Mouse (Mus musculus) macrophage (primary cell): ENCODE measurements around the gene Slc25a34. TPM values are rescaled to one million over a fixed set of nuclear protein-coding genes. Genes with fewer than 3 reads are reported as not detected.

Experiments
- H3K27ac ChIP-seq: fragments of 350-480 bp; formaldehyde crosslinking; 2 replicates; pipeline ENCODE4 v1.9.0; 2021
- H3K36me3 ChIP-seq: fragments of 350-480 bp; formaldehyde crosslinking; 2 replicates; pipeline ENCODE4 v1.9.0; 2021; ENCODE audit errors: inconsistent target
- H3K4me3 ChIP-seq: fragments of 350-480 bp; formaldehyde crosslinking; 2 replicates; pipeline ENCODE4 v1.9.0; 2021; ENCODE audit errors: inconsistent target
- H3K79me2 ChIP-seq: fragments of 350-480 bp; formaldehyde crosslinking; 2 replicates; pipeline ENCODE4 v1.9.0; 2021; ENCODE audit errors: inconsistent target
- WGBS: methylation state at CpG from one replicate; pipeline ENCODE4 v1.1.7; 2026; ENCODE audit warnings: inconsistent platforms; ENCODE audit not compliant: missing documents; 5-methylcytosine and 5-hydroxymethylcytosine counted together
- polyA plus RNA-seq: library from polyadenylated mRNA; stranded (reverse); fragments of 250-400 nt; gene quantifications from 3 replicates; pipeline ENCODE4 v1.2.4, GENCODE M21; 2018; ENCODE audit warnings: inconsistent platforms

The Slc25a34 gene
- polyA plus RNA-seq, 1 experiment from 2014 or later: 0.17 TPM

DNA sequence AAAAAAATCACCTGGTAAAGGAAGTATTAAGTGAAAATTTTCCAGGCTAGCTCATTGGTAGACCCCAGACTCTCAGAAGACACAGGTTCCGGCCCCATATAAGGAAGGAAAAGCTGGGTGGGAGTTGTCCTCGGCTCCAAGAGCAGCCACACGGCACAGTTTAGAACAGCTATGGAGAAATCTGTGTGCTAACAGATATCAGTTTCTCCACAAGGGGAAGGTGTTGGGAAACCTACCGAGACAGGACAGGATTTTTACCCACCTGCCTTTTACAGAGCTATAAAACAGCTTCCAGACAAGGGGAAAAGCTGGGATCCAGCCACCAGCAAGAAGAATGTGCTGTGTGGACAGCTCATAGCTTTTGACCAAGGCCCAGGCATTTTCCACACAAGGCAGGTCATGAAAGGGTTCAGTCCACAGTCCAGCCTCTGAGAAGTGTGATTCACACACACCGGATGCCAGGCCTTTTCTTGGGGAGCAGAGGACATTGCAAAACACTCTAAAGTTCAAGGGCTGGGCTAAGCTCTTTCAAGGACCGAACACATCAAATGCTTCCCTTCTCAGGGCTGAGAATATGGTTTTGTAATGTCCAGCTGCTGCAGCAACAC is 50.2 kb downstream of the Slc25a34 start:
- no peaks in the 10 kb centered on the region for H3K79me2 ChIP-seq

DNA sequence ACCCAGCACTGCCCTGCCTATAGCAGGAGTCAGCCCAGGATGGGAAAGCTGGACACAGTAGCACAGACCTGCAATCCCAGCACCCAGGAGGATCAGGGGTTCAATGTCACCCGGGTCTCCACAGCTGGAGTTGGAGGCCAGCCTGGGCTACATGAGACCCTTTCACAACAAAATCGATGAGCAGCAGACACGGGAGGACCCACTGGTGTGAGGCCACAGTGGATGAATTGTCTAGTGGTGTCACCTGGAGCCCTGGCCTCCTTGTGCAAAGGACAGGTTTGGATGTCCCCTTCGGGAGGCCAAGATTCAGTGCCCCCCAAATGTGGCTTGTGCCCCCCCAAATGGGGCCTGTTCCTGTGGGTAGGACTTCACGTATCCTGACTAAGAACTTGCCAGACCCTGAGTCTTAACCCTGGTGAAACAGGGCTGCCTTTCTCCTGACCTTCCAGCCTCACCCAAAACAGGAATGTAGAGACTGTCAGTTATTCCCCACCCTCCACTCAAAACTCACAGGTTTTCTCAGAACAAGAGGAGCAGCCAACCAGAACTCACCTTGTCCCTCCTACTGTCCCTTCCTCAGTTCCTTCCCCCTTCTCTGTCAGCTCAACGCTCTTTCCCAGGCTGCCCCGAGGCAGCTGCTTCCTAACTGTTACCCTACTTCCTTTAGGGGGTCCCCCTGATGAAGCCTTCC is 50.8 kb downstream of the Slc25a34 start:
- Histone ChIP-seq H3K36me3 (peaks cover 11% of the 10 kb centered on the region), H3K4me3 (no peak overlapping the region), H3K27ac (peak overlapping the region; percentile 59), H3K79me2 (no peaks in the 10 kb centered on the region)
- WGBS: 46% methylated on average over 7 of the region's 7 CpGs

More for the DNA sequence above, 50.2 kb downstream of the Slc25a34 start:
- Histone ChIP-seq H3K36me3 (peaks cover 18% of the 10 kb centered on the region), H3K4me3 (no peak overlapping the region), H3K27ac (peak overlapping the region; percentile 59)
- WGBS: 0% methylated on average over 6 of the region's 6 CpGs

- no peak overlapping the region for H3K4me3 ChIP-seq
- no peaks in the 10 kb centered on the region for H3K79me2 ChIP-seq
- H3K27ac ChIP-seq: no peak overlapping the region
- 94% methylated on average over 9 of the region's 10 CpGs for WGBS
- peaks cover 2% of the 10 kb centered on the region; the same call in 1 of the 2 replicates for H3K36me3 ChIP-seq
Observed at GRCm38 (mm10) chr4:141571934-141572333, 51.7 kb downstream of the Slc25a34 start.

- H3K27ac ChIP-seq: no peak overlapping the region
- WGBS: 37% methylated on average over 6 of the region's 6 CpGs
Observed at GRCm38 (mm10) chr4:141571337-141571739, 52.3 kb downstream of the Slc25a34 start.

DNA sequence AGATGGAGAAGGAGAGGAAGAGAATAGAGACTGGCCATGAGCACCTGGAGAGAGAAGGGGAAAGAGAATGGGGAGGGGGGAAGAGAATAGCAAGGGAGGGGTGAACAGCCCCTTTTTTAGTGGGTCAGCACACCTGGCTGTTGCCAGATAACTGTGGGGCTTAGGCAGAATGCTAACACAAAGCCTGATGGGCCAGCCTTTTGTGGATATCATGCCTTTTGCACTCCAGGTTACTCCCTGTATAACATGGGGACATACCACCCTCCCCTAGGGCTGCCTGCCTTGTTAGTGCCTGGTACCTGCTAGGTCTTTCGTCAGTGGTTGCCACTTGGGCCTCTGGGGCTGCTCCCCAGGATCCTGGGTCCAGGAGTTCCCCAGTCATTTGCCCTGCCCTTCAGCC is 52.8 kb downstream of the Slc25a34 start:
- WGBS: 90% methylated on average over 1 of the region's 1 CpGs
- Histone ChIP-seq H3K27ac (no peak overlapping the region), H3K36me3 (no peaks in the 10 kb centered on the region)

More at GRCm38 (mm10) chr4:141571337-141571739, 52.3 kb downstream of the Slc25a34 start:
- Histone ChIP-seq H3K79me2 (no peaks in the 10 kb centered on the region), H3K4me3 (no peak overlapping the region), H3K36me3 (no peaks in the 10 kb centered on the region)

GRCm38 (mm10) chr4:141570004-141570403 is 53.6 kb downstream of the Slc25a34 start:
- 100% methylated on average over 2 of the region's 6 CpGs for whole genome bisulfite sequencing
- Histone ChIP-seq H3K36me3 (no peaks in the 10 kb centered on the region), H3K4me3 (no peak overlapping the region), H3K27ac (no peak overlapping the region), H3K79me2 (no peaks in the 10 kb centered on the region)

More for the DNA sequence above, 52.8 kb downstream of the Slc25a34 start:
- no peaks in the 10 kb centered on the region for H3K79me2 ChIP-seq
- no peak overlapping the region for H3K4me3 ChIP-seq

- 90% methylated on average over 4 of the region's 5 CpGs for WGBS
- no peak overlapping the region for H3K27ac ChIP-seq
- H3K79me2 ChIP-seq: no peaks in the 10 kb centered on the region
- no peaks in the 10 kb centered on the region for H3K36me3 ChIP-seq
- H3K4me3 ChIP-seq: no peak overlapping the region
Observed at GRCm38 (mm10) chr4:141568966-141569365, 54.7 kb downstream of the Slc25a34 start.

Other genes starting within 250 kb of the Slc25a34 start
- not detected in 3 replicates for gene Clcnka, start 225.1 kb downstream of the Slc25a34 start, polyA plus RNA-seq
- not detected in 3 replicates for gene Clcnkb, start 207.8 kb downstream of the Slc25a34 start, polyA plus RNA-seq
- not detected in 3 replicates for gene Hspb7, start 203.0 kb downstream of the Slc25a34 start, polyA plus RNA-seq
- not detected in 3 replicates for gene Srarp, start 187.7 kb downstream of the Slc25a34 start, polyA plus RNA-seq
- gene Zbtb17, start 179.2 kb downstream of the Slc25a34 start, polyA plus RNA-seq: 10.7 to 11.7 TPM (median 11.6 TPM) in 3 replicates
- 18.2 to 31.4 TPM (median 19.2 TPM) in 3 replicates for gene Spen, start 85.2 kb downstream of the Slc25a34 start, polyA plus RNA-seq
- 107 to 177 TPM (median 134 TPM) in 3 replicates for gene Fblim1, start 17.7 kb downstream of the Slc25a34 start, polyA plus RNA-seq
- 1.3 to 4.5 TPM (median 2.7 TPM) in 3 replicates for gene Tmem82, start 5.2 kb downstream of the Slc25a34 start, polyA plus RNA-seq
- gene Plekhm2, start 41.1 kb upstream of the Slc25a34 start, polyA plus RNA-seq: 44.8 to 76.0 TPM (median 74.2 TPM) in 3 replicates
- gene Rsc1a1, start 61.8 kb upstream of the Slc25a34 start, polyA plus RNA-seq: 4.2 to 8.9 TPM in 2 of 3 replicates, not detected in the other
- 32.2 to 37.7 TPM (median 33.4 TPM) in 3 replicates for gene Ddi2, start 99.6 kb upstream of the Slc25a34 start, polyA plus RNA-seq
- not detected in 3 replicates for gene Agmat, start 122.9 kb upstream of the Slc25a34 start, polyA plus RNA-seq
- gene Dnajc16, start 167.1 kb upstream of the Slc25a34 start, polyA plus RNA-seq: 10.2 to 13.9 TPM (median 12.2 TPM) in 3 replicates
- 16.4 to 31.0 TPM (median 27.3 TPM) in 3 replicates for gene Casp9, start 169.8 kb upstream of the Slc25a34 start, polyA plus RNA-seq
- gene Cela2a, start 202.3 kb upstream of the Slc25a34 start, polyA plus RNA-seq: not detected in 3 replicates
- gene Ctrc, start 222.5 kb upstream of the Slc25a34 start, polyA plus RNA-seq: not detected in 3 replicates